Mouse (Mus musculus): ENCODE results near the gene Dll3. TPM values are rescaled to one million over a fixed set of nuclear protein-coding genes. Genes with fewer than 3 reads are reported as not detected.
"Not testable (repeated sequence)": the region's sequence is repeated elsewhere in the genome, so short reads cannot be mapped to it uniquely, and the experiment has no call there.

Gene Dll3
- polyA plus RNA-seq, 1 experiment from 2014 or later, result 21.8 TPM

DNA sequence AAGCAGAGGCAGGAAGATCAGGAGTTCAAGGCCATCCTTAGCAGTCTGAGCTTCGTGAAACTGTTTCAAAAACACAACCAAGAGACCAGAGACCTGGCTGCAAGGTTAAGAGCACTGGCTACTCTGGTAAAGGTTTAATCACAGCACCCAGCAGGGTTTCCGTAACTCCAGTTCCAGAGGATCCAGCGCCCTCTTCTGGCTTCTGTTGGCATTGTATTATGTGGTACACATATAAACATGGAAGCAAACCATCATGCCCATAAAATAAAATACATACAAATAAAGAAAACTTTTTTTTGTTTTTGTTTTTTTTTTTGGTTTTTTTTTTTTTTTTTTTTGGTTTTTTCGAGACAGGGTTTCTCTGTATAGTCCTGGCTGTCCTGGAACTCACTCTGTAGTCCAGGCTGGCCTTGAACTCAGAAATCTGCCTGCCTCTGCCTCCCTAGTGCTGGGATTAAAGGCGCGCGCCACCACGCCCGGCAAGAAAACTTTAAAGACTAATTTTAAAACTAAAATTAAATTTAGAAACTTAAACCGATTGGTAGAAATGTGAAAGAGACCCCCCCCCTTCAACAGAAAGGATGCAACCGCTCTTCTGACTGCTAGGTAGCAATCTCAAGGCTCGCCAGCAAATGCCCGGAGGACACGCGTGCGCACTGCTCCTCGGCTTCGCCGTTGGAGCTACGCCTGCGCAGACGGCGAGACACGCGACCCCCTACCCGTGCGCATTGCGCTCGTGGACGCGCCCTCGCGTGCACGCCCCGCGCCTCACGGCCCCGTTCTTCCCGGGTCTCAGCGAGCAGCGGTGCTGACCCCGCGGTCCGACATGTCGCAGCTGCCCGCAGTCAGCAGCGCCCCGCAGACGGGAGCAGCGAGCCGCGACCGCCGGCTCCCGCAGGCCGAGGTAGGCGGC lies 34.7 kb downstream of the Dll3 start, which contains the start of gene Eid2:
Eid2 (plus strand) TSS at position 753 of the 913 bp plus-strand sequence.
- no peaks in the 10 kb centered on the region for H3K27me3 ChIP-seq (ENCODE audit: control insufficient read depth, insufficient read depth, low read length)
- WGBS, result 6% methylated on average over 56 of the region's 57 CpGs
- peak; percentile 94 for ATAC-seq (ENCODE audit: low read depth)

GRCm38 (mm10) chr7:28265391-28265790 lies 36.6 kb downstream of the Dll3 start:
- no peaks in the 10 kb centered on the region for H3K4me1 ChIP-seq (ENCODE audit: control insufficient read depth, insufficient read depth, low read length)
- no peak overlapping the region for H3K4me2 ChIP-seq (ENCODE audit: low read depth, low read length)
- no peaks in the 10 kb centered on the region; the same call in 1 of the 2 replicates for H3K36me3 ChIP-seq (ENCODE audit: control insufficient read depth, insufficient read depth, low read length)
- WGBS, result 88% methylated on average over 13 of the region's 13 CpGs
- H3K27me3 ChIP-seq (ENCODE audit: control insufficient read depth, insufficient read depth, low read length), result no peaks in the 10 kb centered on the region
- H3K27ac ChIP-seq (ENCODE audit: low read depth, low read length), result no peak overlapping the region
- H3K4me3 ChIP-seq (ENCODE audit: low read depth, low read length), result no peak overlapping the region
- ATAC-seq (ENCODE audit: low read depth), result no peak
- H3K9ac ChIP-seq (replicated peaks; ENCODE audit: low read depth, low read length), result no peak overlapping the region
- H3K9me3 ChIP-seq (ENCODE audit: control insufficient read depth, low read length), result no peaks in the 10 kb centered on the region

More for the DNA sequence above, 34.7 kb downstream of the Dll3 start, which contains the start of gene Eid2:
- Histone ChIP-seq H3K27ac (ENCODE audit: low read depth, low read length) (peak within 1 kb of the TSS; percentile 91), H3K4me2 (ENCODE audit: low read depth, low read length) (peak within 1 kb of the TSS; percentile 80), H3K9ac (replicated peaks; ENCODE audit: low read depth, low read length) (peak within 1 kb of the TSS; percentile 99), H3K4me3 (ENCODE audit: low read depth, low read length) (peak within 1 kb of the TSS; percentile 90), H3K36me3 (ENCODE audit: control insufficient read depth, insufficient read depth, low read length) (no peaks in the 10 kb centered on the region; the same call in 1 of the 2 replicates), H3K4me1 (ENCODE audit: control insufficient read depth, insufficient read depth, low read length) (no peaks in the 10 kb centered on the region), H3K9me3 (ENCODE audit: control insufficient read depth, low read length) (no peaks in the 10 kb centered on the region)

GRCm38 (mm10) chr7:28263786-28264185 lies 38.3 kb downstream of the Dll3 start:
- 8% methylated on average over 14 of the region's 15 CpGs for WGBS
- no peaks in the 10 kb centered on the region for H3K9me3 ChIP-seq (ENCODE audit: control insufficient read depth, low read length)
- no peak for ATAC-seq (ENCODE audit: low read depth)
- no peaks in the 10 kb centered on the region for H3K36me3 ChIP-seq (ENCODE audit: control insufficient read depth, insufficient read depth, low read length)
- H3K4me3 ChIP-seq (ENCODE audit: low read depth, low read length), result no peak overlapping the region
- H3K9ac ChIP-seq (replicated peaks; ENCODE audit: low read depth, low read length), result no peak overlapping the region
- no peaks in the 10 kb centered on the region for H3K27me3 ChIP-seq (ENCODE audit: control insufficient read depth, insufficient read depth, low read length)
- no peak overlapping the region for H3K27ac ChIP-seq (ENCODE audit: low read depth, low read length)
- no peak overlapping the region for H3K4me2 ChIP-seq (ENCODE audit: low read depth, low read length)
- no peaks in the 10 kb centered on the region for H3K4me1 ChIP-seq (ENCODE audit: control insufficient read depth, insufficient read depth, low read length)

DNA sequence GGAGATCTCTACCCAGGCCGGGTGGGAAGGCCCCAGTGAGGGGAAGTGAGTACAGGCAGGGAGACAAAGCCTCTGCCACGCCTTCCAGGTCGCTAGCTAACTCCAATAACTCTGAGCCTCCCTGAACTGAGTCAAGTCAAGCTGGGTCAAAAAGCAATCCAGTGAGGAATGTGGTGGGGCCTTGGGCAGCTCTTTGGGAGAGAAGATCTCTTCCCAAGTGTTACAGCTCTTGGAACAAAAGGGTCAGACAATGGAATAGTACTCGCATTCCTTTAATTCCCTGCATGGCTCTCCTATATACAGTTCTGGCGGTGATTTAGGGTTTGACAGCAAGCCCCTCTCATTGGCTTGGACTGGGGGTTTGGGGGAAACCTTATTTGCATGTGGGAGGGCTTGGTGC lies 39.2 kb downstream of the Dll3 start:
- no peaks in the 10 kb centered on the region for H3K27me3 ChIP-seq (ENCODE audit: control insufficient read depth, insufficient read depth, low read length)
- no peak overlapping the region for H3K9ac ChIP-seq (replicated peaks; ENCODE audit: low read depth, low read length)
- H3K4me3 ChIP-seq (ENCODE audit: low read depth, low read length), result no peak overlapping the region
- WGBS, result 26% methylated on average over 5 of the region's 5 CpGs
- H3K36me3 ChIP-seq (ENCODE audit: control insufficient read depth, insufficient read depth, low read length), result no peaks in the 10 kb centered on the region
- ATAC-seq (ENCODE audit: low read depth), result no peak
- no peak overlapping the region for H3K4me2 ChIP-seq (ENCODE audit: low read depth, low read length)
- H3K9me3 ChIP-seq (ENCODE audit: control insufficient read depth, low read length), result no peaks in the 10 kb centered on the region
- H3K4me1 ChIP-seq (ENCODE audit: control insufficient read depth, insufficient read depth, low read length), result no peaks in the 10 kb centered on the region
- H3K27ac ChIP-seq (ENCODE audit: low read depth, low read length), result no peak overlapping the region

DNA sequence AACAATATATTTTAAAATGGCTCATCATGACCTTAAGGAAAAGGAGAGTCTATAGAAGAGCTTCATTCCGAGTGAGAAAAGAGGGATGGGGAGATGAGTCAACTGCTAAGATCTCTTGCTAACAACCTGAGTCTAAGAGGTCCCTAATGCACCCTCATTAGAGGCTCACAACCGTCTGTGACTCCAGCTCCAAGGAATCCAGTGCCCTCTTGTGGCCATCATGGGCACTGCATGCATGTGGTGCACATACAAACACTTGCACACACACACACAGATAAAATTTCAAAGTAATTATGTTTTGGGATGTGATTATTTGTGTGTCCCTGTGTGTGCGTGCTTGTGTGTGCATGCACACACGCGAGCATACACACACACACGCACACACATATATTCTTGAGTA lies 46.6 kb downstream of the Dll3 start:
- Histone ChIP-seq H3K4me3 (ENCODE audit: low read depth, low read length) (no peak overlapping the region), H3K9ac (replicated peaks; ENCODE audit: low read depth, low read length) (no peak overlapping the region), H3K4me2 (ENCODE audit: low read depth, low read length) (no peak overlapping the region), H3K27ac (ENCODE audit: low read depth, low read length) (no peak overlapping the region), H3K9me3 (ENCODE audit: control insufficient read depth, low read length) (no peaks in the 10 kb centered on the region), H3K4me1 (ENCODE audit: control insufficient read depth, insufficient read depth, low read length) (no peaks in the 10 kb centered on the region), H3K27me3 (ENCODE audit: control insufficient read depth, insufficient read depth, low read length) (no peaks in the 10 kb centered on the region), H3K36me3 (ENCODE audit: control insufficient read depth, insufficient read depth, low read length) (no peaks in the 10 kb centered on the region)
- no peak for ATAC-seq (ENCODE audit: low read depth)
- 86% methylated on average over 6 of the region's 6 CpGs for WGBS

- H3K27me3 ChIP-seq (ENCODE audit: control insufficient read depth, insufficient read depth, low read length), result no peaks in the 10 kb centered on the region
- H3K27ac ChIP-seq (ENCODE audit: low read depth, low read length), result no peak overlapping the region
- WGBS, result 92% methylated on average over 6 of the region's 6 CpGs
- H3K9me3 ChIP-seq (ENCODE audit: control insufficient read depth, low read length), result no peaks in the 10 kb centered on the region
- H3K36me3 ChIP-seq (ENCODE audit: control insufficient read depth, insufficient read depth, low read length), result no peaks in the 10 kb centered on the region
- H3K4me2 ChIP-seq (ENCODE audit: low read depth, low read length), result no peak overlapping the region
- H3K4me1 ChIP-seq (ENCODE audit: control insufficient read depth, insufficient read depth, low read length), result no peaks in the 10 kb centered on the region
- H3K4me3 ChIP-seq (ENCODE audit: low read depth, low read length), result no peak overlapping the region
- ATAC-seq (ENCODE audit: low read depth), result no peak
- no peak overlapping the region for H3K9ac ChIP-seq (replicated peaks; ENCODE audit: low read depth, low read length)
Observed at GRCm38 (mm10) chr7:28254591-28254990, 47.4 kb downstream of the Dll3 start.

- Histone ChIP-seq H3K4me1 (ENCODE audit: control insufficient read depth, insufficient read depth, low read length) (no peaks in the 10 kb centered on the region), H3K27me3 (ENCODE audit: control insufficient read depth, insufficient read depth, low read length) (no peaks in the 10 kb centered on the region), H3K4me3 (ENCODE audit: low read depth, low read length) (no peak overlapping the region), H3K27ac (ENCODE audit: low read depth, low read length) (no peak overlapping the region), H3K9ac (replicated peaks; ENCODE audit: low read depth, low read length) (no peak overlapping the region), H3K4me2 (ENCODE audit: low read depth, low read length) (no peak overlapping the region), H3K36me3 (ENCODE audit: control insufficient read depth, insufficient read depth, low read length) (no peaks in the 10 kb centered on the region), H3K9me3 (ENCODE audit: control insufficient read depth, low read length) (no peaks in the 10 kb centered on the region)
- WGBS, result 91% methylated on average over 17 of the region's 17 CpGs
- ATAC-seq (ENCODE audit: low read depth), result no peak
Observed at GRCm38 (mm10) chr7:28251976-28252375, 50.1 kb downstream of the Dll3 start.

DNA sequence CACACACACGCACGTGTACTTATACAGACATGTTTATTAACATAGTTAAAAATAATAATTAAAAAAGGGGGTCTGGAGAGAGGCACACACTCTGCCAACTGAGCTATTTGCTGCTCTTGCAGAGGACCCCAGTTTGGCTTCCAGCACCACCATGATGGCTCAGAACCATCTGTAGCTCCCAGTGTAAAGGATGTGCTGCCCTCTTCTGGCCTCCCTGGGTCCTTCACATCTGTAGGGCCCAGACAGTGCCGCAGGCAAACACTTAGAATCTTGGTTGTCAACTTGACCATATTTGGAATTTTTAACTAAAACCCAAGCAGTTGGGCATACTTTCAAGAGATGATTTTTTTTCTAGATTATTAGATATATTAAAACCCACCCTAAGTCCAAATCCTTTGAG lies 53.1 kb downstream of the Dll3 start:
- H3K4me1 ChIP-seq (ENCODE audit: control insufficient read depth, insufficient read depth, low read length), result no peaks in the 10 kb centered on the region
- H3K4me2 ChIP-seq (ENCODE audit: low read depth, low read length), result no peak overlapping the region
- no peaks in the 10 kb centered on the region for H3K36me3 ChIP-seq (ENCODE audit: control insufficient read depth, insufficient read depth, low read length)
- no peaks in the 10 kb centered on the region for H3K27me3 ChIP-seq (ENCODE audit: control insufficient read depth, insufficient read depth, low read length)
- 87% methylated on average over 3 of the region's 3 CpGs for WGBS
- H3K9me3 ChIP-seq (ENCODE audit: control insufficient read depth, low read length), result no peaks in the 10 kb centered on the region
- H3K4me3 ChIP-seq (ENCODE audit: low read depth, low read length), result no peak overlapping the region
- no peak for ATAC-seq (ENCODE audit: low read depth)
- no peak overlapping the region for H3K9ac ChIP-seq (replicated peaks; ENCODE audit: low read depth, low read length)
- H3K27ac ChIP-seq (ENCODE audit: low read depth, low read length), result no peak overlapping the region

GRCm38 (mm10) chr7:28243943-28244342 lies 58.1 kb downstream of the Dll3 start:
- not testable (repeated sequence) for H3K27ac ChIP-seq (ENCODE audit: low read depth, low read length); H3K36me3 ChIP-seq (ENCODE audit: control insufficient read depth, insufficient read depth, low read length); H3K9ac ChIP-seq (replicated peaks; ENCODE audit: low read depth, low read length); H3K4me1 ChIP-seq (ENCODE audit: control insufficient read depth, insufficient read depth, low read length); ATAC-seq (ENCODE audit: low read depth); H3K4me2 ChIP-seq (ENCODE audit: low read depth, low read length); H3K9me3 ChIP-seq (ENCODE audit: control insufficient read depth, low read length); H3K4me3 ChIP-seq (ENCODE audit: low read depth, low read length); H3K27me3 ChIP-seq (ENCODE audit: control insufficient read depth, insufficient read depth, low read length)
- 82% methylated on average over 2 of the region's 2 CpGs for WGBS

Data from neural tube, embryonic 14.5 days (tissue).